Mouse (Mus musculus) stomach, embryonic 14.5 days (tissue): Measurements from ENCODE around the gene Olfr667. TPM values are rescaled to one million over a fixed set of nuclear protein-coding genes. Genes with fewer than 3 reads are reported as not detected.

Experiments
- polyA plus RNA-seq: library from polyadenylated mRNA; unstranded; fragments of >200 nt; fragmentation: Nextera tagmentation; extraction: Ambion mirVana; gene quantifications from 2 replicates; pipeline ENCODE4 v1.2.1, GENCODE M21; 2014

Olfr667 gene
- polyA plus RNA-seq, 1 experiment from 2014 or later = not detected

Other genes with a start within 250 kb of the Olfr667 start
- not detected in 2 replicates for gene Olfr661, start 235.0 kb downstream of the Olfr667 start, polyA plus RNA-seq
- not detected in 2 replicates for gene Usp17le, start 144.0 kb downstream of the Olfr667 start, polyA plus RNA-seq
- not detected in 2 replicates for gene Usp17lb, start 78.9 kb downstream of the Olfr667 start, polyA plus RNA-seq
- gene Usp17la, start 64.5 kb downstream of the Olfr667 start, polyA plus RNA-seq = not detected in 2 replicates
- not detected in 2 replicates for gene Olfr665, start 43.5 kb downstream of the Olfr667 start, polyA plus RNA-seq
- not detected in 2 replicates for gene Olfr666, start 25.5 kb downstream of the Olfr667 start, polyA plus RNA-seq
- not detected in 2 replicates for gene Olfr668, start 6.6 kb upstream of the Olfr667 start, polyA plus RNA-seq
- gene Olfr669, start 12.8 kb upstream of the Olfr667 start, polyA plus RNA-seq = not detected in 2 replicates
- not detected in 2 replicates for gene Olfr670, start 41.1 kb upstream of the Olfr667 start, polyA plus RNA-seq
- gene Olfr671, start 57.6 kb upstream of the Olfr667 start, polyA plus RNA-seq = not detected in 2 replicates
- not detected in 2 replicates for gene Olfr672, start 80.5 kb upstream of the Olfr667 start, polyA plus RNA-seq
- not detected in 2 replicates for gene Olfr675, start 107.0 kb upstream of the Olfr667 start, polyA plus RNA-seq
- gene Olfr676, start 111.2 kb upstream of the Olfr667 start, polyA plus RNA-seq = not detected in 2 replicates
- gene Olfr677, start 129.9 kb upstream of the Olfr667 start, polyA plus RNA-seq = not detected in 2 replicates
- not detected in 2 replicates for gene Olfr678, start 143.0 kb upstream of the Olfr667 start, polyA plus RNA-seq
- gene Olfr679, start 159.7 kb upstream of the Olfr667 start, polyA plus RNA-seq = not detected in 2 replicates
- not detected in 2 replicates for gene Olfr680-ps1, start 171.3 kb upstream of the Olfr667 start, polyA plus RNA-seq
- not detected in 2 replicates for gene Olfr681, start 195.4 kb upstream of the Olfr667 start, polyA plus RNA-seq
- gene Olfr683, start 225.5 kb upstream of the Olfr667 start, polyA plus RNA-seq = not detected in 2 replicates
- not detected in 2 replicates for gene Olfr684, start 242.2 kb upstream of the Olfr667 start, polyA plus RNA-seq